Mouse (Mus musculus): Measurements from ENCODE around the gene Rpl18. TPM values are rescaled to one million over a fixed set of nuclear protein-coding genes. Genes with fewer than 3 reads are reported as not detected.

Rpl18 gene
- polyA plus RNA-seq (2014; fragmentation: Nextera tagmentation; extraction: Ambion mirVana), result 1,434 and 1,450 TPM in 2 replicates

- 6% methylated on average over 34 of the region's 34 CpGs for whole genome bisulfite sequencing
- Histone ChIP-seq H3K9ac (ENCODE audit: low read length) (peak within 1 kb of the TSS; percentile 77), H3K9me3 (ENCODE audit: control insufficient read depth, low read length) (no peaks in the 10 kb centered on the region), H3K4me1 (replicated peaks; ENCODE audit: control insufficient read depth, insufficient read depth, low read length) (peaks cover 34% of the 10 kb centered on the region), H3K4me3 (ENCODE audit: low read depth, low read length) (peak within 1 kb of the TSS; percentile 69), H3K27ac (ENCODE audit: low read depth) (peak within 1 kb of the TSS; percentile 82), H3K27me3 (replicated peaks; ENCODE audit: control insufficient read depth, insufficient read depth, low read length) (no peaks in the 10 kb centered on the region), H3K4me2 (ENCODE audit: low read length) (peak within 1 kb of the TSS; percentile 82), H3K36me3 (ENCODE audit: control insufficient read depth, insufficient read depth, low read length) (peaks cover 48% of the 10 kb centered on the region)
- peak; percentile 94 for DNase-seq (ENCODE audit: low spot score)
- ATAC-seq (replicated peaks; ENCODE audit: low FRiP score, low TSS enrichment, low read depth), result peak; percentile 85
Observed at GRCm38 (mm10) chr7:45715090-45715708, at the start of gene Rpl18. TSS of gene Rpl18 (plus strand) at chr7:45715457.

GRCm38 (mm10) chr7:45666161-45666560 lies 49.1 kb upstream of the Rpl18 start, which contains the start of gene Fut2:
TSS of gene Fut2 (minus strand) at chr7:45666394.
- Histone ChIP-seq H3K9ac (ENCODE audit: low read length) (no peak within 1 kb of the TSS), H3K27ac (ENCODE audit: low read depth) (no peak within 1 kb of the TSS)

GRCm38 (mm10) chr7:45667761-45668160 lies 47.5 kb upstream of the Rpl18 start:
- Histone ChIP-seq H3K27ac (ENCODE audit: low read depth) (no peak overlapping the region), H3K4me2 (ENCODE audit: low read length) (no peak overlapping the region), H3K9me3 (ENCODE audit: control insufficient read depth, low read length) (no peaks in the 10 kb centered on the region), H3K4me1 (replicated peaks; ENCODE audit: control insufficient read depth, insufficient read depth, low read length) (peaks cover 10% of the 10 kb centered on the region; the same call in 1 of the 2 replicates), H3K9ac (ENCODE audit: low read length) (no peak overlapping the region), H3K36me3 (ENCODE audit: control insufficient read depth, insufficient read depth, low read length) (no peaks in the 10 kb centered on the region), H3K4me3 (ENCODE audit: low read depth, low read length) (no peak overlapping the region), H3K27me3 (replicated peaks; ENCODE audit: control insufficient read depth, insufficient read depth, low read length) (no peaks in the 10 kb centered on the region)
- DNase-seq (ENCODE audit: low spot score) (no peak), ATAC-seq (replicated peaks; ENCODE audit: low FRiP score, low TSS enrichment, low read depth) (no peak)
- WGBS, result 73% methylated on average over 14 of the region's 14 CpGs

More at GRCm38 (mm10) chr7:45666161-45666560, 49.1 kb upstream of the Rpl18 start, which contains the start of gene Fut2:
- Histone ChIP-seq H3K36me3 (ENCODE audit: control insufficient read depth, insufficient read depth, low read length) (no peaks in the 10 kb centered on the region), H3K27me3 (replicated peaks; ENCODE audit: control insufficient read depth, insufficient read depth, low read length) (no peaks in the 10 kb centered on the region), H3K4me2 (ENCODE audit: low read length) (peak within 1 kb of the TSS; percentile 34), H3K4me3 (ENCODE audit: low read depth, low read length) (no peak within 1 kb of the TSS; the same call in 1 of the 2 replicates), H3K4me1 (replicated peaks; ENCODE audit: control insufficient read depth, insufficient read depth, low read length) (peaks cover 10% of the 10 kb centered on the region; the same call in 1 of the 2 replicates), H3K9me3 (ENCODE audit: control insufficient read depth, low read length) (no peaks in the 10 kb centered on the region)
- DNase-seq (ENCODE audit: low spot score) (no peak), ATAC-seq (replicated peaks; ENCODE audit: low FRiP score, low TSS enrichment, low read depth) (0 out of 2 replicates have a peak, but pooled peaks have one; percentile 9)
- WGBS, result 70% methylated on average over 7 of the region's 7 CpGs

- H3K27ac ChIP-seq (ENCODE audit: low read depth), result no peak overlapping the region
- H3K4me2 ChIP-seq (ENCODE audit: low read length), result no peak overlapping the region
- no peak overlapping the region for H3K4me3 ChIP-seq (ENCODE audit: low read depth, low read length)
- 95% methylated on average over 9 of the region's 9 CpGs for WGBS
- H3K4me1 ChIP-seq (replicated peaks; ENCODE audit: control insufficient read depth, insufficient read depth, low read length), result peaks cover 10% of the 10 kb centered on the region; the same call in 1 of the 2 replicates
- no peak overlapping the region for H3K9ac ChIP-seq (ENCODE audit: low read length)
- no peaks in the 10 kb centered on the region for H3K9me3 ChIP-seq (ENCODE audit: control insufficient read depth, low read length)
- H3K27me3 ChIP-seq (replicated peaks; ENCODE audit: control insufficient read depth, insufficient read depth, low read length), result no peaks in the 10 kb centered on the region
- H3K36me3 ChIP-seq (ENCODE audit: control insufficient read depth, insufficient read depth, low read length), result no peaks in the 10 kb centered on the region
- no peak for ATAC-seq (replicated peaks; ENCODE audit: low FRiP score, low TSS enrichment, low read depth)
- DNase-seq (ENCODE audit: low spot score), result no peak
Observed at GRCm38 (mm10) chr7:45668921-45669320, 46.3 kb upstream of the Rpl18 start.

GRCm38 (mm10) chr7:45677627-45678295 lies 37.5 kb upstream of the Rpl18 start:
- ATAC-seq (replicated peaks; ENCODE audit: low FRiP score, low TSS enrichment, low read depth) (peak; percentile 64; the same call in 1 of the 2 replicates), DNase-seq (ENCODE audit: low spot score) (peak; percentile 60)
- 52% methylated on average over 7 of the region's 7 CpGs for WGBS
- no peak overlapping the region for H3K4me2 ChIP-seq (ENCODE audit: low read length)
- H3K27me3 ChIP-seq (replicated peaks; ENCODE audit: control insufficient read depth, insufficient read depth, low read length), result no peaks in the 10 kb centered on the region
- peak overlapping the region; percentile 8 for H3K27ac ChIP-seq (ENCODE audit: low read depth)
- peaks cover 9% of the 10 kb centered on the region for H3K4me1 ChIP-seq (replicated peaks; ENCODE audit: control insufficient read depth, insufficient read depth, low read length)
- H3K9me3 ChIP-seq (ENCODE audit: control insufficient read depth, low read length), result no peaks in the 10 kb centered on the region
- H3K4me3 ChIP-seq (ENCODE audit: low read depth, low read length), result no peak overlapping the region
- H3K9ac ChIP-seq (ENCODE audit: low read length), result no peak overlapping the region
- H3K36me3 ChIP-seq (ENCODE audit: control insufficient read depth, insufficient read depth, low read length), result no peaks in the 10 kb centered on the region

- no peak overlapping the region for H3K4me2 ChIP-seq (ENCODE audit: low read length)
- H3K4me1 ChIP-seq (replicated peaks; ENCODE audit: control insufficient read depth, insufficient read depth, low read length), result peaks cover 9% of the 10 kb centered on the region
- ATAC-seq (replicated peaks; ENCODE audit: low FRiP score, low TSS enrichment, low read depth), result no peak
- DNase-seq (ENCODE audit: low spot score), result no peak
- WGBS, result 92% methylated on average over 14 of the region's 14 CpGs
- no peaks in the 10 kb centered on the region for H3K36me3 ChIP-seq (ENCODE audit: control insufficient read depth, insufficient read depth, low read length)
- no peaks in the 10 kb centered on the region for H3K27me3 ChIP-seq (replicated peaks; ENCODE audit: control insufficient read depth, insufficient read depth, low read length)
- no peak overlapping the region for H3K27ac ChIP-seq (ENCODE audit: low read depth)
- no peak overlapping the region for H3K4me3 ChIP-seq (ENCODE audit: low read depth, low read length)
- H3K9me3 ChIP-seq (ENCODE audit: control insufficient read depth, low read length), result no peaks in the 10 kb centered on the region
- H3K9ac ChIP-seq (ENCODE audit: low read length), result no peak overlapping the region
Observed at GRCm38 (mm10) chr7:45678513-45678912, 36.7 kb upstream of the Rpl18 start.

GRCm38 (mm10) chr7:45679966-45680621 lies 35.2 kb upstream of the Rpl18 start:
- no peaks in the 10 kb centered on the region for H3K27me3 ChIP-seq (replicated peaks; ENCODE audit: control insufficient read depth, insufficient read depth, low read length)
- no peak overlapping the region for H3K9ac ChIP-seq (ENCODE audit: low read length)
- WGBS, result 71% methylated on average over 14 of the region's 14 CpGs
- no peak overlapping the region for H3K4me2 ChIP-seq (ENCODE audit: low read length)
- H3K4me3 ChIP-seq (ENCODE audit: low read depth, low read length), result no peak overlapping the region
- H3K36me3 ChIP-seq (ENCODE audit: control insufficient read depth, insufficient read depth, low read length), result no peaks in the 10 kb centered on the region
- ATAC-seq (replicated peaks; ENCODE audit: low FRiP score, low TSS enrichment, low read depth), result no peak
- H3K4me1 ChIP-seq (replicated peaks; ENCODE audit: control insufficient read depth, insufficient read depth, low read length), result peaks cover 10% of the 10 kb centered on the region
- no peak for DNase-seq (ENCODE audit: low spot score)
- no peak overlapping the region for H3K27ac ChIP-seq (ENCODE audit: low read depth)
- no peaks in the 10 kb centered on the region for H3K9me3 ChIP-seq (ENCODE audit: control insufficient read depth, low read length)

- no peak overlapping the region for H3K27ac ChIP-seq (ENCODE audit: low read depth)
- peaks cover 21% of the 10 kb centered on the region for H3K4me1 ChIP-seq (replicated peaks; ENCODE audit: control insufficient read depth, insufficient read depth, low read length)
- 74% methylated on average over 8 of the region's 8 CpGs for WGBS
- H3K4me2 ChIP-seq (ENCODE audit: low read length), result no peak overlapping the region
- no peak overlapping the region for H3K4me3 ChIP-seq (ENCODE audit: low read depth, low read length)
- H3K9me3 ChIP-seq (ENCODE audit: control insufficient read depth, low read length), result no peaks in the 10 kb centered on the region
- no peaks in the 10 kb centered on the region for H3K27me3 ChIP-seq (replicated peaks; ENCODE audit: control insufficient read depth, insufficient read depth, low read length)
- no peak for DNase-seq (ENCODE audit: low spot score)
- no peak overlapping the region for H3K9ac ChIP-seq (ENCODE audit: low read length)
- no peaks in the 10 kb centered on the region for H3K36me3 ChIP-seq (ENCODE audit: control insufficient read depth, insufficient read depth, low read length)
- ATAC-seq (replicated peaks; ENCODE audit: low FRiP score, low TSS enrichment, low read depth), result no peak
Observed at GRCm38 (mm10) chr7:45681046-45681736, 34.1 kb upstream of the Rpl18 start.
